Mouse (Mus musculus) layer of hippocampus, adult 6 months (tissue): ENCODE results near the gene Cops4. TPM values are rescaled to one million over a fixed set of nuclear protein-coding genes. Genes with fewer than 3 reads are reported as not detected.

ENCODE experiments used
- long read RNA-seq, 2 experiments: library from polyadenylated mRNA; unstranded; transcript quantifications; one replicate each; pipeline ENCODE4 v2.0.0; 2019 to 2020
- microRNA-seq: library from miRNA; unstranded; fragments of <30 nt; microRNA quantifications from one replicate; pipeline ENCODE4 v1.2.0, GENCODE M21; 2020
- polyA plus RNA-seq: library from polyadenylated mRNA; unstranded; fragments of <200 nt; fragmentation: Nextera tagmentation; gene quantifications from 2 replicates; pipeline ENCODE4 v1.2.3, GENCODE M21; 2021

The Cops4 gene
- 160 and 164 TPM in 2 replicates for polyA plus RNA-seq
- long read RNA-seq, experiment 1, transcript Cops4-201 (10 exons, 1,755 nt) = major isoform, 247 of 318 reads
- long read RNA-seq, experiment 1, partial matches to known transcripts = 16 of 318 reads
- long read RNA-seq, experiment 1, other reads (novel, unspliced or antisense) = 54 of 318 reads
- long read RNA-seq, experiment 2, transcript Cops4-201 (10 exons, 1,755 nt) = major isoform, 745 of 884 reads
- long read RNA-seq, experiment 2, partial matches to known transcripts = 5 of 884 reads
- long read RNA-seq, experiment 2, other reads (novel, unspliced or antisense) = 131 of 884 reads

GRCm38 (mm10) chr5:100518049-100519026, at the start of gene Cops4:
Gene Cops4, plus strand, starts transcription at chr5:100518309.

GRCm38 (mm10) chr5:100500458-100500961, 17.6 kb upstream of the Cops4 start, which contains the start of gene Lin54:
Gene Lin54, minus strand, starts transcription at chr5:100500639.

GRCm38 (mm10) chr5:100572069-100572468, 54.0 kb downstream of the Cops4 start, which contains the start of gene Plac8:
Gene Plac8, minus strand, starts transcription at chr5:100572245.

Small RNA genes lying within 50 kb of the gene (microRNA-seq; reads per million reads assigned to microRNA genes)
- gene Gm23222 = not detected

Other genes with a start within 250 kb of the Cops4 start
- 36.9 and 40.7 TPM in 2 replicates for gene Sec31a, start 102.1 kb upstream of the Cops4 start, polyA plus RNA-seq
- 2.2 and 3.3 TPM in 2 replicates for gene Lin54, start 17.7 kb upstream of the Cops4 start, polyA plus RNA-seq
- gene Plac8, start 53.9 kb downstream of the Cops4 start, polyA plus RNA-seq = 0.23 TPM in 1 of 2 replicates, not detected in the other
- 67.1 and 81.9 TPM in 2 replicates for gene Coq2, start 156.8 kb downstream of the Cops4 start, polyA plus RNA-seq
- gene Hpse, start 201.4 kb downstream of the Cops4 start, polyA plus RNA-seq = 0.19 and 0.21 TPM in 2 replicates